Mouse (Mus musculus): Measurements from ENCODE around the gene Ticam1.

DNA sequence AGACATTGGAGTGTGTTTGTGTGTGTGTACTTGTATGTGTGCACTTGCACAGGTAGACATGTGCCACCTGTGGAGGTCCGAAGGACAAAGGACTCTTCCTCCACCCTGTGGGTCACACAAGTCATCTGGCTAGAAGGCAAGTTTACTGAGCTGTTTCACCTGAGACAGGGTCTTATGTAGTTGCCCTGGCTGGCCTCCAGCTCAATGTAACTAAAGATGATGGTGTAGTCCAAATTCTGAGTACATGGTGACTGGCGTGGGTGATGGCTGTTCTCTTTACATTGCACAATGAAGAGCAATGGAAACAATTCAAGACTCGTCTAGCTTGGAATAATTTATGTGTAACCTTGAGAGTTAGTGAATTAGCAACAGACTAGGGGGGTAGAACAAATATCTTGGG lies 47.8 kb upstream of the Ticam1 start:
- TF ChIP-seq POLR2A (IDR thresholded peaks at IDR 0.05; ENCODE audit: insufficient read depth, low read length) (no peak), EP300 (IDR thresholded peaks at IDR 0.05; ENCODE audit: insufficient read depth, low read depth, low read length) (no peak), CTCF (IDR thresholded peaks at IDR 0.05; ENCODE audit: low read depth, low read length) (no peak)

All from ES-Bruce4 (cell line).